Mouse (Mus musculus) megakaryocyte, embryonic 14.5 days (primary cell): ENCODE data around the gene Gmppb.

Source experiments
- FLI1 ChIP-seq: IDR thresholded peaks from 2 replicates; pipeline ENCODE4 v1.6.1; 2012; ENCODE audit warnings: low read length, inconsistent platforms, mixed read lengths
- GATA1 ChIP-seq: IDR thresholded peaks from 3 replicates; pipeline ENCODE4 v1.6.1; 2012; ENCODE audit warnings: mixed read lengths, low read length, inconsistent platforms, borderline replicate concordance

GRCm38 (mm10) chr9:108090611-108091120, 41.6 kb downstream of the Gmppb start:
- TF ChIP-seq GATA1 (no peak), FLI1 (no peak)
